In genomic region chr10:77771225-77771624, GRCm38 (mm10) we compare ENCODE assay signal across 31 mouse cellular contexts. TPM values are rescaled to one million over a fixed set of nuclear protein-coding genes. Genes with fewer than 3 reads are reported as not detected.
"Had no signal": no experiment of that assay in that cellular context is flagged by ENCODE, and none has a peak within 500 bp of the region (broad histone marks: within the 10 kb centered on the region; RNA-seq: fewer than 3 reads in every experiment).

Gm3238 (minus strand) TSS chr10:77771325.

RNA-seq across cellular contexts. Expression of gene Gm3238, which starts in this region (rescaled TPM):
- polyA plus RNA-seq: limb, embryonic 10.5 days; limb, embryonic 11.5 days; limb, embryonic 12.5 days; limb, embryonic 13.5 days; limb, embryonic 14.5 days; limb, embryonic 15.5 days; liver, adult 2 months; liver, embryonic 11.5 days; liver, embryonic 12.5 days; liver, embryonic 13.5 days; liver, embryonic 14.5 days; liver, embryonic 15.5 days; liver, embryonic 16.5 days; liver, postnatal 0 days; lung, adult 2 months; lung, embryonic 14.5 days; lung, embryonic 15.5 days; lung, embryonic 16.5 days; lung, postnatal 0 days; macrophage; midbrain, embryonic 10.5 days; midbrain, embryonic 11.5 days; midbrain, embryonic 12.5 days; midbrain, embryonic 13.5 days; midbrain, embryonic 14.5 days; midbrain, embryonic 15.5 days; midbrain, embryonic 16.5 days; midbrain, postnatal 0 days; myocyte; neural tube, embryonic 11.5 days; neural tube, embryonic 12.5 days had no signal
